Mouse (Mus musculus) bone marrow, adult 2 months (tissue): Measurements from ENCODE around the gene E130218I03Rik. TPM values are rescaled to one million over a fixed set of nuclear protein-coding genes. Genes with fewer than 3 reads are reported as not detected.
A peak's percentile ranks its signal among the peaks of the same experiment; 100 is the strongest.
"Not testable (repeated sequence)": the region's sequence is repeated elsewhere in the genome, so short reads cannot be mapped to it uniquely, and the experiment has no call there.

Experiments
- H3K27ac ChIP-seq: fragments of 200-500 bp; 2 replicates; pipeline ENCODE4 v1.5.1; 2012; ENCODE audit warnings: low read depth, mild to moderate bottlenecking, control low read depth, inconsistent platforms, low read length; ENCODE audit not compliant: control insufficient read depth, poor library complexity, insufficient read depth
- H3K4me1 ChIP-seq: fragments of 200-500 bp; 2 replicates; pipeline ENCODE4 v1.6.1; 2011; ENCODE audit warnings: low read length; ENCODE audit not compliant: control insufficient read depth, insufficient read depth
- H3K4me3 ChIP-seq: fragments of 200-500 bp; replicated peaks from 2 replicates; pipeline ENCODE3; 2011; ENCODE audit warnings: mild to moderate bottlenecking, low read depth, low read length, control low read depth; ENCODE audit not compliant: control insufficient read depth
- CTCF ChIP-seq: fragments of 200-500 bp; IDR thresholded peaks from 2 replicates; pipeline ENCODE4 v1.5.1; 2011; ENCODE audit warnings: low read length, control low read depth; ENCODE audit not compliant: control insufficient read depth, insufficient read depth
- POLR2A ChIP-seq: fragments of 200-500 bp; IDR thresholded peaks from 2 replicates; pipeline ENCODE4 v1.6.1; 2011; ENCODE audit warnings: low read depth, mild to moderate bottlenecking, control low read depth, low read length, borderline replicate concordance; ENCODE audit not compliant: control insufficient read depth
- WGBS: fragments of 180-500 bp; shearing (Covaris S2); methylation state at CpG from one replicate; pipeline ENCODE4 v1.1.7; 2018; 5-methylcytosine and 5-hydroxymethylcytosine counted together
- polyA plus RNA-seq: library from polyadenylated mRNA; stranded (reverse); fragments of >200 nt; gene quantifications from 2 replicates; pipeline ENCODE4 v1.2.4, GENCODE M21; 2011; ENCODE audit warnings: low replicate concordance; ENCODE audit not compliant: missing spikeins, insufficient read depth, insufficient read length

E130218I03Rik gene
- polyA plus RNA-seq, 1 experiment, result not detected

- not testable (repeated sequence) for H3K4me3 ChIP-seq
- TF ChIP-seq CTCF, result 0 out of 2 replicates have a peak, but pooled peaks have one; percentile 18
Observed at GRCm38 (mm10) chr4:134269622-134270021, 26.2 kb downstream of the E130218I03Rik start.

DNA sequence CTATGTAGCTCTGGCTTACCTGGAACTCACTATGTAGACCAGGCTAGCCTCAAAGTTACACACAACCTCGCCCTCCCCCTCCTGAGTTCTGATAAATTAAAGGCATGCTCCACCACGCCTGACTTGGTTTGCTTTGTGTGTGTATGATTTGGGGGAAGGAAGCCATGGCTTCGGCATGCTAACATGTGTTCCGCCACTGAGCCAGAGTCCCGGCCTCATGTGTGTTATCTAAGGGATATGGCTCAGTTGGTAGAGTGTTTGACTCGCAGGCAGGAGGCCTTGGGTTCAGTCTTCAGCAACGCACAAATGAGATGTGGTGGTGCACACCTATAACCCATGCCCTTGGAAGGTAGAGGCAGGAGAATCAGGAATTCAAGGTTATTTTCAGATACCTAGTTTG, 28.5 kb downstream of the E130218I03Rik start:
- Histone ChIP-seq H3K27ac (no peak overlapping the region), H3K4me1 (no peaks in the 10 kb centered on the region; the same call in 1 of the 2 replicates), H3K4me3 (no peak overlapping the region)
- 78% methylated on average over 7 of the region's 7 CpGs for WGBS
- TF ChIP-seq POLR2A, result no peak

More at GRCm38 (mm10) chr4:134269622-134270021, 26.2 kb downstream of the E130218I03Rik start:
- H3K4me1 ChIP-seq, H3K27ac ChIP-seq: not testable (repeated sequence)

GRCm38 (mm10) chr4:134272731-134273416, 29.4 kb downstream of the E130218I03Rik start:
- H3K4me1 ChIP-seq, result no peaks in the 10 kb centered on the region; the same call in 1 of the 2 replicates
- TF ChIP-seq POLR2A (no peak), CTCF (no peak)
- H3K4me3 ChIP-seq, result peak overlapping the region; percentile 16
- peak overlapping the region; percentile 36 for H3K27ac ChIP-seq
- 2% methylated on average over 13 of the region's 13 CpGs for WGBS

DNA sequence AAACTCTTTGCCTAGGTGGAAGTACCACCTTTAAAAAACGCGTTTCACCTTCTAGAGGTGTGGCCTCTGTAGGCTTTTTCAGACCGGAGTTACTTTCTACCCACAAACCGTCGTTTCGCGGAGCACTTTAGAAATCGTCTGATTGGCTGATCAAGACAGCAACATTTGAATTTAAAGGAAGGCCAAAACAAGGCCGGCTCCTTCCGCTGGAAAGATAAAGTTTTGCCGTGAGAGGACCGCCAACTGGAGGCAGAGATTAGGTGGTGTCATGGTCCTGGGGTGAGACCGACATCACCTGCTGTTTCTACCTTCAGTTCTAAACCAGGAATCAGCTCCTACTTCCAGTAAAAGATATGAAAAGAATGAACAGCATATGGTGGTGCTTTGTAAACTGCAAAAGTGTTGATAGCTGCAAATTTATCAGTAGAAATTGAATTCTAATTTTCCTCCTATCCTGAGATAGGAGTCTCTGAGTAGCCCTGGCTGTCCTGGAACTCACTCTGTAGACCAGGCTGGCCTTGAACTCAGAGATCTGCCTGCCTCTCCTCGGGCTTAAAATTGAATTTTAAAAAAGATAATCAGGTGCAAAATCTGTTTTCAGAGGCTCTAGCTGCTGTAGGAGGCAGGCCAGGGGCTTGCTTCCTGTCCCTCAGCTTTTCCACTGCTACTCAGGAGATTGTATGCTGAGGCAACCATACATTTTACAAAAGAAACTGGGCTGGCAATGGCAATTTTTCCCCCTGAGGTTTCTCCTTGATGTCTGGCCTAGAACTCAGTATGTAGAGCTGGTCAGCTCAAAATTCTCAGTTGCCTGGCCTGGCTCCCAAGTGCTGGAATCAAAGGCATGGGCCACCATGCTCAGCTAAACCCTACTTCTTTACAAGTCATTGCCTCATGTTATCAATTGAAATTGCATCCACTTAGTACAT, 30.2 kb downstream of the E130218I03Rik start:
- peak overlapping the region; percentile 36 for H3K27ac ChIP-seq
- H3K4me1 ChIP-seq, result no peaks in the 10 kb centered on the region; the same call in 1 of the 2 replicates
- peak overlapping the region; percentile 27 for H3K4me3 ChIP-seq
- under 1% methylated on average over 14 of the region's 14 CpGs for WGBS
- TF ChIP-seq CTCF, result no peak
- no peak for TF ChIP-seq POLR2A

- Histone ChIP-seq H3K4me3 (no peak overlapping the region), H3K27ac (no peak overlapping the region), H3K4me1 (peaks cover 2% of the 10 kb centered on the region; the same call in 1 of the 2 replicates)
- 60% methylated on average over 2 of the region's 2 CpGs for WGBS
- TF ChIP-seq POLR2A (no peak), CTCF (no peak)
Observed at GRCm38 (mm10) chr4:134284942-134285341, 41.5 kb downstream of the E130218I03Rik start.

GRCm38 (mm10) chr4:134286226-134287167, 43.0 kb downstream of the E130218I03Rik start:
- H3K27ac ChIP-seq, result peak overlapping the region; percentile 41
- TF ChIP-seq POLR2A (no peak), CTCF (no peak)
- peak overlapping the region; percentile 98 for H3K4me3 ChIP-seq
- under 1% methylated on average over 59 of the region's 59 CpGs for WGBS
- H3K4me1 ChIP-seq, result peaks cover 2% of the 10 kb centered on the region; the same call in 1 of the 2 replicates

DNA sequence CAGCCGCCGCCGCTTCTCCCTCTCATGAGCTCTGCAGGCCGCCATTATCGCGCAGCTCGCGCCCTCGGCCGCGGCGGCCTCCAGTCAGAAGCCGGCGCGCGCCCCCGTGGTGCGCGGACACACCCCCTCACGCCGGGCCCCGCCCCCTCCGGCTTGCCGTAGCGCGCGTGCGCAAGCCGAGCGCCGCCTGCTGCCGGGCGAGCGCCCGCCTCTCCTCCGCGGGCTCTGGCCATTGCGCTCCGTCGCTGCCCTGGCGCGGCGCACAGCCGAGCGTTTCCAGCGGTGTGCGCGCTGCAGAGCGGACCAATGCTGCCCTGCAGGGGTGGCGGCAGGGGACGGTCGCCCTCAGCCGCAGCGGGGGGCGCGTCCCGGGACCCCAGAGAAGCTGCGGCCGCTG, 43.7 kb downstream of the E130218I03Rik start:
- H3K4me1 ChIP-seq, result peaks cover 2% of the 10 kb centered on the region; the same call in 1 of the 2 replicates
- TF ChIP-seq POLR2A (peak; percentile 86; the same call in 1 of the 2 replicates), CTCF (no peak)
- peak overlapping the region; percentile 100 for H3K27ac ChIP-seq
- peak overlapping the region; percentile 99 for H3K4me3 ChIP-seq
- under 1% methylated on average over 58 of the region's 59 CpGs for WGBS

DNA sequence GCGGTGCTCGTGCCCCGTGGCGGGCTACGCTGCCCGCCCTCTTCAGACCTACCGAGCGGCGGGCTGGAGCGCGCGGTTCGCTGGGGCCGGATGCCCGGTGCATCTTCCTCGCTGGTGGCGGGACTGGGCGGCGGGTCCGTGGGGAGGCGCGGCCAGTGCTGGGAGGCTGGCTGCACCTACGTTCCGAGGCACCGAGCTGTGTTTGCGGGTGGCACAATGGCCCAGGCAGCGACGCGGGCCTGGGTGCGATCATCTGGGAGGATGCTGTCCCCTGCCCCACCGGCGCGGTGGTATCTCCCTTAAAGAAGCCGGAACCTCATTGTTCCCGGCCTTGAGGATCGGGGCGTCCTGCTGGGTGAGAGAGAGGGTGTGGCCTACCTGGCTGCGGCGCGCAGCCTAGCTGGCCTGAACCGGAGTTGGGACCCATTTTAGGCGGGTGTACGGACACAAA, 44.1 kb downstream of the E130218I03Rik start, which contains the start of gene Pdik1l:
Gene Pdik1l, minus strand, starts transcription at position 321 of the 451 bp plus-strand sequence.
- TF ChIP-seq CTCF (no peak), POLR2A (peak; percentile 73; the same call in 1 of the 2 replicates)
- peak within 1 kb of the TSS; percentile 100 for H3K27ac ChIP-seq
- peak within 1 kb of the TSS; percentile 99 for H3K4me3 ChIP-seq
- H3K4me1 ChIP-seq, result peaks cover 2% of the 10 kb centered on the region; the same call in 1 of the 2 replicates
- under 1% methylated on average over 43 of the region's 43 CpGs for WGBS
